Mouse (Mus musculus): ENCODE results near the gene Dusp5.

DNA sequence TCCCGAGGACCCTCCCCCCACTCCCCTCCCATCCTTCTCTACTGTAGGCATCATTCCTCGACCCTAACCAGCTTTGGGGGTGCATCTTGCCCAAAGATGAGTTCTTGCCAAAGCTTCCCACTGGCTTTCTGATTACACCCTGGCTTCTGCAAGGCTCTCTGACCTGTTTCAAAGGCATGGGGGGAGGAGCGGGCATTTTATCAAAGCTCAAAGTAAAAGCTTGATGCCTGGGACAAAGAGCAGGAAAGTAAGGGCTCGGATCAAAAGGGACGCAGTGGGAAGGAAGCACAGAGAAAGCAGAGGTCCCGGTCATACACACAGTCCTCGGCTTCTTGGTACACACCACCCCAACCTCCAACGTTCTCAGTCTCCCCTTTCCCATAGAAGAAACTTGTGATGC is 45.2 kb downstream of the Dusp5 start:
- no peak for TF ChIP-seq CTCF (IDR thresholded peaks at IDR 0.05; ENCODE audit: low read depth, low read length)
- no peak for TF ChIP-seq POLR2A (IDR thresholded peaks at IDR 0.05; ENCODE audit: borderline replicate concordance, low read depth, low read length)
